Mouse (Mus musculus): ENCODE results near the gene Tacr1. TPM values are rescaled to one million over a fixed set of nuclear protein-coding genes. Genes with fewer than 3 reads are reported as not detected.

Tacr1 gene
- polyA plus RNA-seq, 1 experiment from 2014 or later, result 3.5 TPM

DNA sequence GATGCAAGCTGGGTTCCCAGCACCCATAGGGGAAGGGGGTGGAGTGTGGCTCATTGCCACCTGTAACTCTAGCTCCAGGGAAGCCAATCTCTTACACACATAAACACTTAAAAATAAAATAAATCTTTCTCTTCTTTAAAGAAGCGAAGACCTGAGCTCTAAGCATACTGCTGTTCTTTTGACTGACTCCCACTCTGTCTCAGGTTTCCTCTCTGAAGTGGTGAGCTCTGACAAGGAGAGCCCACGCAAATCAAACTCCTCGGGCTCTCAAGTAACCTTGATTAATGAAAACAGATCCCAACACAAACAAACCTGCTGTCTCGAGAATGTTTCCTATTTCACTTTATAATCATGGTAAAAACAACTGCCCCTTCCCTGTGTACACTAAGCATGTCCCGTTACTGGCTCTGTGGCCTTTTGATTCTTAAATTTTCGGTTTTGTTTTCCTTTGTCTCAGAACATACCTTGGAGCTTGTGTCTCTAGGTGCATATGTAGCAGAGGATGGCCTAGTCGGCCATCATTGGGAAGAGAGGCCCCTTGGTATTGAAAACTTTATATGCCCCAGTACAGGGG, 108.8 kb downstream of the Tacr1 start:
- Histone ChIP-seq H3K9me3 (replicated peaks; ENCODE audit: control insufficient read depth, low read length, poor library complexity, severe bottlenecking) (no peaks in the 10 kb centered on the region), H3K36me3 (ENCODE audit: control insufficient read depth, insufficient read depth, low read length) (no peaks in the 10 kb centered on the region), H3K4me2 (ENCODE audit: low read length) (no peak overlapping the region), H3K27ac (ENCODE audit: low read length) (no peak overlapping the region), H3K4me1 (ENCODE audit: control insufficient read depth, insufficient read depth, low read length) (no peaks in the 10 kb centered on the region), H3K4me3 (ENCODE audit: low read depth, low read length) (no peak overlapping the region), H3K27me3 (ENCODE audit: control insufficient read depth, insufficient read depth, low read depth, low read length) (no peaks in the 10 kb centered on the region), H3K9ac (ENCODE audit: low read depth, low read length) (no peak overlapping the region)
- ATAC-seq, result no peak
- WGBS, result 88% methylated on average over 7 of the region's 7 CpGs

DNA sequence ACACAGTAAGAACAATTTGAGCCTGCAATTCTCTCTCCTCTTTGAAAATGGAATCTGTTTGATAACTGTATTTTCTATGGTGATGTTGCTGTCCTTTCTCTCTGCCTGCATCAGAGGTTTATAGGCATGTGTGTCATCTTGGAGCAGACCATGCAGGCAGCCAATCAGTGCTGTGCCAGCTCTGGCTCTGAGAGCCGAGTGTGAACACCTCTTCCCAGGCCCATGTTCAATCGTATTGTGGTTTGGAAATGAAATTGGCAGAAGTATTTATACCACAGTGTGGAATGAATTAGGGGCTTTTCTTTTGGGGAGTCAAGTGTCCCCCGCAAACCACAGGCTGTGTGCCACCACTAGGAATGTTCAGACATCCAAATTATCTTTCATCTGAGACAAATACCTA, 117.5 kb downstream of the Tacr1 start:
- Histone ChIP-seq H3K4me3 (ENCODE audit: low read depth, low read length) (no peak overlapping the region), H3K4me1 (ENCODE audit: control insufficient read depth, insufficient read depth, low read length) (no peaks in the 10 kb centered on the region), H3K27ac (ENCODE audit: low read length) (no peak overlapping the region), H3K9me3 (replicated peaks; ENCODE audit: control insufficient read depth, low read length, poor library complexity, severe bottlenecking) (no peaks in the 10 kb centered on the region), H3K9ac (ENCODE audit: low read depth, low read length) (no peak overlapping the region), H3K4me2 (ENCODE audit: low read length) (no peak overlapping the region), H3K27me3 (ENCODE audit: control insufficient read depth, insufficient read depth, low read depth, low read length) (no peaks in the 10 kb centered on the region), H3K36me3 (ENCODE audit: control insufficient read depth, insufficient read depth, low read length) (no peaks in the 10 kb centered on the region)
- WGBS, result 67% methylated on average over 3 of the region's 3 CpGs
- no peak for ATAC-seq

DNA sequence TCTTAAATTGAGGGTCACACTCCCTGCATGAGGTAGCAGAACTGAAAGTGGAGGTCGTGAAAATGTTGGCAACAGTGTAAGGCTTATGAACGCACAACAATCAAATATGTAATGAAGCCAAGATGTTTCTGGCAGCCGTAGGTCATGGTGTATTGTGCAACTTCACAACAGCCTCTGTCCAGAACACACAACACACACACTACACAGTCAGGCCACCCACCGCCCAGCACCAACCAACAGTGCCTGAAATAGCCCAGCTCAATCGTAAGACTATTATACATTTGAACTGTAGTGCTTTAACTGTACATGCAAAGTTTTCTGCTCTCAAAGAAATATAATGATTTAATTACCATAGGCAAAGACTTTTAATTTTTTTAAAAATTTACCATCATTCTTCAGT, 120.4 kb downstream of the Tacr1 start:
- WGBS, result 79% methylated on average over 5 of the region's 5 CpGs
- Histone ChIP-seq H3K27me3 (ENCODE audit: control insufficient read depth, insufficient read depth, low read depth, low read length) (no peaks in the 10 kb centered on the region), H3K4me2 (ENCODE audit: low read length) (no peak overlapping the region), H3K9ac (ENCODE audit: low read depth, low read length) (no peak overlapping the region), H3K9me3 (replicated peaks; ENCODE audit: control insufficient read depth, low read length, poor library complexity, severe bottlenecking) (no peaks in the 10 kb centered on the region), H3K4me3 (ENCODE audit: low read depth, low read length) (no peak overlapping the region), H3K4me1 (ENCODE audit: control insufficient read depth, insufficient read depth, low read length) (no peaks in the 10 kb centered on the region), H3K27ac (ENCODE audit: low read length) (no peak overlapping the region), H3K36me3 (ENCODE audit: control insufficient read depth, insufficient read depth, low read length) (no peaks in the 10 kb centered on the region)
- ATAC-seq, result no peak

DNA sequence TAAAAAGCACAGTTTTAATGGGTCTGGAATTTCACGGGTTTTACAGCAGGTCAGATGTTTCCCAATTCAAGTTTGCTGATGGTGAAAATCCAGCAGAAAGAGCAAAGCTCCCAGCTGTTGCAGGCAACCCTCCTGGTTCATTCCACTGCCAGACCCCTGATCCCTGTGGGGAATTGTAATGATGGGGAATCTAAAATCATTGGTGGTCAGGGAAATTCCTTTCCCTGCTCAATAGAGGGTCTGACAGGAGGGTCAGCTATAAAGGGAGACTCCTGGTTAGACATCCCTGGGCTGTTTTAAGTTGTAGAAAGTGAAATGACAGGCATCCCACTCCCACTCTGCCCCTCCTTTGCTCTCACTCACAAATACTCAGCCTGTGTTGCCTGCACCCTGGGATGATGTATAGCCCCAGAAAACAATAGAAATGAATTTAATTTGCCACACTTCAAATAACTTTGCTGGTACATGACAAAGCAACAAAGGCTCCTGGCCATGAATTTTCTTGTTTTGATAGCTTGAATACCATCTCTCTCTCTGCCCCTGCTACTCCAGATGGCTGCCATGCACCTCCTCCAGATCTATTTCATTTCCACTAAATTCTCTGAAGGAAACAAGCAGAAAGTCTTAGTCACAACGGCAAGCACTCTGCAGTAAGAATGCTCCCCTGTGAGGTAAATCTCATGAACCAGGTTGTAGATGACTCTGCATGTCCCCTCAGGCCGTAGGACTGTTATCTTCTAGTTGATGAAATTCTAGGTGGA, 123.2 kb downstream of the Tacr1 start:
- no peaks in the 10 kb centered on the region for H3K4me1 ChIP-seq (ENCODE audit: control insufficient read depth, insufficient read depth, low read length)
- no peak overlapping the region for H3K9ac ChIP-seq (ENCODE audit: low read depth, low read length)
- H3K4me3 ChIP-seq (ENCODE audit: low read depth, low read length), result no peak overlapping the region
- H3K27me3 ChIP-seq (ENCODE audit: control insufficient read depth, insufficient read depth, low read depth, low read length), result no peaks in the 10 kb centered on the region
- no peaks in the 10 kb centered on the region for H3K36me3 ChIP-seq (ENCODE audit: control insufficient read depth, insufficient read depth, low read length)
- no peak for ATAC-seq
- WGBS, result 35% methylated on average over 3 of the region's 3 CpGs
- H3K4me2 ChIP-seq (ENCODE audit: low read length), result no peak overlapping the region
- H3K9me3 ChIP-seq (replicated peaks; ENCODE audit: control insufficient read depth, low read length, poor library complexity, severe bottlenecking), result no peaks in the 10 kb centered on the region
- H3K27ac ChIP-seq (ENCODE audit: low read length), result no peak overlapping the region

DNA sequence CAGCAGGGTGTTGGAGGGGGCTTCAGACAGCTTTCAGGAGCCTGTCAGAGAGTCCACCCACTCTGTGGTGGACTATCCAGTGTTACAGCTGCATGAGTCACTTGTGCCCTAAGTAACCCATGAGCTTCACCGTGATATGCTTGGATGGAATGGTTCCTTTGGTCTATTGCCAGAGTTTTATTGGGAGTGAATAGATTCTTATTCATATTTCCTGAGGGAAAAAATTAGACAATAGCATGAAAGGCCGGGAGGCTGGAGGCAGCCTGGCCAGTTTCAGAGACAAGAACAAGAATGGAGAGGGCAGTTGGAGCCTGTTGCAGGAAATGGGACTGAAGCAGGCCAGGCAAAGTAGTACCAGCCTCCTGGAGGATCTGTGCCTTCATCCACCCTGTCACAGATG, 126.5 kb downstream of the Tacr1 start:
- no peaks in the 10 kb centered on the region for H3K27me3 ChIP-seq (ENCODE audit: control insufficient read depth, insufficient read depth, low read depth, low read length)
- H3K36me3 ChIP-seq (ENCODE audit: control insufficient read depth, insufficient read depth, low read length), result no peaks in the 10 kb centered on the region
- no peak overlapping the region for H3K27ac ChIP-seq (ENCODE audit: low read length)
- H3K4me3 ChIP-seq (ENCODE audit: low read depth, low read length), result no peak overlapping the region
- 66% methylated on average over 2 of the region's 2 CpGs for WGBS
- no peak overlapping the region for H3K9ac ChIP-seq (ENCODE audit: low read depth, low read length)
- no peaks in the 10 kb centered on the region for H3K4me1 ChIP-seq (ENCODE audit: control insufficient read depth, insufficient read depth, low read length)
- H3K9me3 ChIP-seq (replicated peaks; ENCODE audit: control insufficient read depth, low read length, poor library complexity, severe bottlenecking), result no peaks in the 10 kb centered on the region
- no peak for ATAC-seq
- no peak overlapping the region for H3K4me2 ChIP-seq (ENCODE audit: low read length)

DNA sequence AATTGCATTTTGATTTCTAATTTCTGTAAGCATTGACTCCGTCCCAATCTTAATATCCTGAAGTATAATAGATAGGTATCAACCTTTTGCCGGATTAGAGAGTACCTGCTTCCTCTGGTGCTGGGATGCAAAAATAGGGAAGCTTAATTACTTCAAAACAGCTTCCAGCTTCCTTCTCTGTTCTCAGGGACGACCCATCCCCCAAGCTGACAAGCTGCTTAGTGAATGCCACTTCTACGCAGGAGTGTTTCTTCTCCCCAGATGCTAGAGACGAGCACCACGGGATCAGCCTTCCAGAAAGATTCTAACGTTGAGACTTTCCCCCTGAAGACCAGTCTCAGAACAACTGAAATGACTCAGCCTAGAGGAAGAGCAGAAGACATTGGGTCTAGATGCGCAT, 134.5 kb downstream of the Tacr1 start:
- no peaks in the 10 kb centered on the region for H3K9me3 ChIP-seq (replicated peaks; ENCODE audit: control insufficient read depth, low read length, poor library complexity, severe bottlenecking)
- no peak overlapping the region for H3K9ac ChIP-seq (ENCODE audit: low read depth, low read length)
- no peak overlapping the region for H3K4me2 ChIP-seq (ENCODE audit: low read length)
- H3K4me1 ChIP-seq (ENCODE audit: control insufficient read depth, insufficient read depth, low read length), result peaks cover 6% of the 10 kb centered on the region
- H3K4me3 ChIP-seq (ENCODE audit: low read depth, low read length), result no peak overlapping the region
- H3K27me3 ChIP-seq (ENCODE audit: control insufficient read depth, insufficient read depth, low read depth, low read length), result no peaks in the 10 kb centered on the region
- H3K27ac ChIP-seq (ENCODE audit: low read length), result peak overlapping the region; percentile 10; the same call in 1 of the 2 replicates
- no peaks in the 10 kb centered on the region for H3K36me3 ChIP-seq (ENCODE audit: control insufficient read depth, insufficient read depth, low read length)
- WGBS, result 25% methylated on average over 8 of the region's 8 CpGs
- ATAC-seq, result no peak

DNA sequence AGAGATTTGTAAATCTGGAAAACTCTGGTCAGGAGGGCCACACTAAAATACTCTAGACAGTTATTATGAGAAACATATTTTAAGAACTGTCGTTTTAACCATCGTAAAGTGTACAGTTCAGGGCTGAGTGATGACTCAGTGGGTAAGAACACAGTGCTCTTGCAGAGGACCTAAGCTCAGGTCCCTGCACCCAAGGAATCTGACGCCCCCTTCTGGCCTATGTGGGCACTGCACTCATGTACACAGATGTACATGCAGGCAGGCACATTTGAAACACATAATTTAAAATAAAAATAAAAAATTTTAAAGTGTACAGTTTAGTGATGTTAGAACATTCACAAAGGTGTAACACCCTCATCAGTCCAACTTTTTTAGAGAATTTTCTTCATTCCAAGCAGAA, 147.1 kb downstream of the Tacr1 start:
- no peaks in the 10 kb centered on the region for H3K36me3 ChIP-seq (ENCODE audit: control insufficient read depth, insufficient read depth, low read length)
- H3K27me3 ChIP-seq (ENCODE audit: control insufficient read depth, insufficient read depth, low read depth, low read length), result no peaks in the 10 kb centered on the region
- no peak overlapping the region for H3K27ac ChIP-seq (ENCODE audit: low read length)
- no peak overlapping the region for H3K4me3 ChIP-seq (ENCODE audit: low read depth, low read length)
- no peaks in the 10 kb centered on the region; the same call in 1 of the 2 replicates for H3K9me3 ChIP-seq (replicated peaks; ENCODE audit: control insufficient read depth, low read length, poor library complexity, severe bottlenecking)
- H3K9ac ChIP-seq (ENCODE audit: low read depth, low read length), result no peak overlapping the region
- no peaks in the 10 kb centered on the region for H3K4me1 ChIP-seq (ENCODE audit: control insufficient read depth, insufficient read depth, low read length)
- ATAC-seq, result no peak
- 72% methylated on average over 3 of the region's 3 CpGs for WGBS
- H3K4me2 ChIP-seq (ENCODE audit: low read length), result no peak overlapping the region

DNA sequence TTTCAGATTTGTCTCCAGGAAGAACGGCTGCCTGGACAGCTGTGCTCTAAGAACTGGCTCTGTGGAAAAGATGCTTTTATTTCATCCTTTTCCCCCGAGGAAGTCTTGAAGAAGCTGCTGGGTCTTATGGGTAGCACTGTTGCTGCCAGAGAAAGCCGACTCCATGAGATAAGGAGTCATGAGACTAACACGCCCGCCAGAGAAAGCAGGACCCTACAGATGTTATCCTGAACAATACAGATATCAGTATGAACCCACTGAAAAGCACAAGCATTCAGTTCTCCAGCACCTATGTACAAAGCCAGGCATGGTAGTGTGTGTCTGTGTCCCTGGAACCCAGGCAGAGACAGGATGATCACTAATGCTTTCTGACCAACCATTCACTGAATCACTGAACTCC, 173.3 kb downstream of the Tacr1 start:
- WGBS, result 86% methylated on average over 5 of the region's 5 CpGs
- Histone ChIP-seq H3K4me2 (ENCODE audit: low read length) (no peak overlapping the region), H3K27me3 (ENCODE audit: control insufficient read depth, insufficient read depth, low read depth, low read length) (no peaks in the 10 kb centered on the region), H3K9me3 (replicated peaks; ENCODE audit: control insufficient read depth, low read length, poor library complexity, severe bottlenecking) (no peaks in the 10 kb centered on the region), H3K27ac (ENCODE audit: low read length) (no peak overlapping the region), H3K9ac (ENCODE audit: low read depth, low read length) (no peak overlapping the region), H3K4me1 (ENCODE audit: control insufficient read depth, insufficient read depth, low read length) (no peaks in the 10 kb centered on the region), H3K36me3 (ENCODE audit: control insufficient read depth, insufficient read depth, low read length) (no peaks in the 10 kb centered on the region), H3K4me3 (ENCODE audit: low read depth, low read length) (no peak overlapping the region)
- no peak for ATAC-seq

DNA sequence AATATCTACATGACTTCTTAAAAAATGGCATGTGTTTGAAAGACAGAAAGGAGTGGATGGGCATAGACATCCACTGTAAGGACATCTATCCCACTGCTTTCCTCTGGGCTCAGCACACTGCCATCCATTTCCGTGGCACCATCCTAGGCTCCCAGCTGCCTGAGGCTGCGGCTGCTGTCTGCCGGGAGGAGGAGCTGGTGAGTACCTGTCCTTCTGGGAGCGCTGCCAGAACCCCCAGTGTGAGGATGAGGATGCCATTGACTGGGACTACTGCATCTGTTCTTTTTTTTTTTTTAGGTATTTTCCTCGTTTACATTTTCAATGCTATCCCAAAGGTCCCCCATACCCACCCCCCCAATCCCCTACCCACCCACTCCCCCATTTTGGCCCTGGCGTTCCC, 183.3 kb downstream of the Tacr1 start:
- no peak overlapping the region for H3K4me3 ChIP-seq (ENCODE audit: low read depth, low read length)
- H3K27me3 ChIP-seq (ENCODE audit: control insufficient read depth, insufficient read depth, low read depth, low read length), result no peaks in the 10 kb centered on the region
- ATAC-seq, result no peak
- no peaks in the 10 kb centered on the region for H3K4me1 ChIP-seq (ENCODE audit: control insufficient read depth, insufficient read depth, low read length)
- no peak overlapping the region for H3K27ac ChIP-seq (ENCODE audit: low read length)
- WGBS, result 65% methylated on average over 5 of the region's 6 CpGs
- H3K9ac ChIP-seq (ENCODE audit: low read depth, low read length), result no peak overlapping the region
- H3K36me3 ChIP-seq (ENCODE audit: control insufficient read depth, insufficient read depth, low read length), result no peaks in the 10 kb centered on the region
- H3K4me2 ChIP-seq (ENCODE audit: low read length), result no peak overlapping the region
- H3K9me3 ChIP-seq (replicated peaks; ENCODE audit: control insufficient read depth, low read length, poor library complexity, severe bottlenecking), result no peaks in the 10 kb centered on the region
